Mouse (Mus musculus) stomach, embryonic 14.5 days (tissue): ENCODE data around the gene Carns1. TPM values are rescaled to one million over a fixed set of nuclear protein-coding genes. Genes with fewer than 3 reads are reported as not detected.

Experiments used
- ATAC-seq: fragments of 200-750 bp; cut with Nextera tagmentation; 2 replicates; pipeline ENCODE4 v1.8.0; 2017; ENCODE audit warnings: low read depth, moderate TSS enrichment; ENCODE audit not compliant: insufficient number of reproducible peaks, insufficient read depth, low FRiP score
- H3K27ac ChIP-seq: fragments of 300-500 bp; sonication (generic); 2 replicates; pipeline ENCODE4 v1.5.1; 2014; ENCODE audit warnings: mild to moderate bottlenecking, low read length, moderate library complexity, mixed read lengths
- H3K27me3 ChIP-seq: fragments of 300-500 bp; sonication (generic); 2 replicates; pipeline ENCODE4 v1.6.1; 2014; ENCODE audit warnings: low read length, control low read depth, mixed read lengths; ENCODE audit not compliant: control insufficient read depth, insufficient read depth
- H3K36me3 ChIP-seq: fragments of 300-500 bp; sonication (generic); 2 replicates; pipeline ENCODE4 v1.6.1; 2014; ENCODE audit warnings: mild to moderate bottlenecking, control low read depth, low read length, moderate library complexity, mixed read lengths; ENCODE audit not compliant: control insufficient read depth, insufficient read depth
- H3K4me1 ChIP-seq: fragments of 300-500 bp; sonication (generic); 2 replicates; pipeline ENCODE4 v1.6.1; 2014; ENCODE audit warnings: low read length, control low read depth, mixed read lengths; ENCODE audit not compliant: control insufficient read depth, insufficient read depth
- H3K4me2 ChIP-seq: fragments of 300-500 bp; sonication (generic); replicated peaks from 2 replicates; pipeline ENCODE4 v1.6.1; 2014; ENCODE audit warnings: low read depth, low read length, control low read depth
- H3K4me3 ChIP-seq: fragments of 300-500 bp; sonication (generic); 2 replicates; pipeline ENCODE4 v1.5.1; 2014; ENCODE audit warnings: low read depth, low read length, control low read depth
- H3K9ac ChIP-seq: fragments of 300-500 bp; sonication (generic); replicated peaks from 2 replicates; pipeline ENCODE4 v1.6.1; 2014; ENCODE audit warnings: low read depth, mild to moderate bottlenecking, control low read depth, low read length, moderate library complexity, mixed read lengths
- H3K9me3 ChIP-seq: fragments of 300-500 bp; sonication (generic); 2 replicates; pipeline ENCODE4 v1.6.1; 2016; ENCODE audit warnings: low read depth, low read length, control low read depth; ENCODE audit not compliant: control insufficient read depth
- WGBS: fragments of 180-500 bp; shearing (Covaris S2); extraction: QIAGEN DNeasy Blood & Tissue Kit; methylation state at CpG from one replicate; pipeline ENCODE4 v1.1.7; 2014; 5-methylcytosine and 5-hydroxymethylcytosine counted together
- polyA plus RNA-seq: library from polyadenylated mRNA; unstranded; fragments of >200 nt; fragmentation: Nextera tagmentation; extraction: Ambion mirVana; gene quantifications from 2 replicates; pipeline ENCODE4 v1.2.1, GENCODE M21; 2014

The Carns1 gene
- polyA plus RNA-seq, 1 experiment from 2014 or later, result 0.90 TPM

GRCm38 (mm10) chr19:4170723-4171392, 4.4 kb downstream of the Carns1 start:
- ATAC-seq, result no peak
- Histone ChIP-seq H3K4me2 (no peak overlapping the region), H3K36me3 (no peaks in the 10 kb centered on the region), H3K9ac (no peak overlapping the region), H3K4me3 (no peak overlapping the region), H3K27ac (no peak overlapping the region), H3K4me1 (peaks cover 17% of the 10 kb centered on the region; the same call in 1 of the 2 replicates), H3K9me3 (no peaks in the 10 kb centered on the region), H3K27me3 (no peaks in the 10 kb centered on the region)
- 91% methylated on average over 10 of the region's 10 CpGs for WGBS

- ATAC-seq, result peak; percentile 23
- WGBS, result 11% methylated on average over 26 of the region's 27 CpGs
These were observed 5.5 kb downstream of the Carns1 start for GRCm38 (mm10) chr19:4169810-4170209.

GRCm38 (mm10) chr19:4169378-4169784, 5.9 kb downstream of the Carns1 start:
- H3K9me3 ChIP-seq, result no peaks in the 10 kb centered on the region
- peak overlapping the region; percentile 87 for H3K27ac ChIP-seq

More at GRCm38 (mm10) chr19:4169810-4170209, 5.5 kb downstream of the Carns1 start:
- peak overlapping the region; percentile 87 for H3K27ac ChIP-seq
- H3K36me3 ChIP-seq, result no peaks in the 10 kb centered on the region
- H3K27me3 ChIP-seq, result no peaks in the 10 kb centered on the region
- peak overlapping the region; percentile 39 for H3K4me3 ChIP-seq
- H3K4me2 ChIP-seq, result peak overlapping the region; percentile 89
- H3K9ac ChIP-seq, result peak overlapping the region; percentile 75
- H3K9me3 ChIP-seq, result no peaks in the 10 kb centered on the region
- peaks cover 7% of the 10 kb centered on the region; the same call in 1 of the 2 replicates for H3K4me1 ChIP-seq

GRCm38 (mm10) chr19:4166678-4167476, 8.4 kb downstream of the Carns1 start:
- 77% methylated on average over 9 of the region's 9 CpGs for WGBS
- Histone ChIP-seq H3K9me3 (no peaks in the 10 kb centered on the region), H3K36me3 (no peaks in the 10 kb centered on the region; the same call in 1 of the 2 replicates), H3K4me3 (no peak overlapping the region), H3K4me1 (peaks cover 21% of the 10 kb centered on the region), H3K27ac (no peak overlapping the region), H3K9ac (no peak overlapping the region), H3K27me3 (no peaks in the 10 kb centered on the region), H3K4me2 (no peak overlapping the region)
- no peak for ATAC-seq

More at GRCm38 (mm10) chr19:4169378-4169784, 5.9 kb downstream of the Carns1 start:
- Histone ChIP-seq H3K36me3 (no peaks in the 10 kb centered on the region), H3K4me2 (peak overlapping the region; percentile 89), H3K4me1 (peaks cover 7% of the 10 kb centered on the region; the same call in 1 of the 2 replicates), H3K27me3 (no peaks in the 10 kb centered on the region), H3K9ac (peak overlapping the region; percentile 75), H3K4me3 (peak overlapping the region; percentile 39)
- peak; percentile 93 for ATAC-seq
- WGBS, result under 1% methylated on average over 43 of the region's 43 CpGs

DNA sequence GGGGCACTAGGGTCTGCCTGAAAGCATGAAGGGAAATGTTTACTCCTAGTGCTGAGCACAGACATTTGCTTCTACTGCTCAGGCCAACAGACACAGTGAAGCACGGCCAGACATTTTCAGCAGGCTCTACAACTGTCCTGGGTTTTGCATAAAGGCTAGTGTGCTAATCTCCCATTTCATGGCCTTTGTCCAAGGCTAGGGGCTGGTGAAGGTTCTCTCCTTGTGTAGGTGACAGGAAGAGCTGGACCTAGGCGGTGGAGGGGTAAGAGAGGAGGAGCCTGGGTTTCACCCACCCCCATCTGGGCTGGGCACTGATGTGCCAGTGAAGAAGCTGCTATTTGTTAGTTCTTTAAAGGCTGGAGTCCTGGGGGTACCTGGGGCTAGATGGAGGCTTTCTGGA, 10.6 kb downstream of the Carns1 start:
- no peak overlapping the region for H3K9ac ChIP-seq
- ATAC-seq, result no peak
- H3K27me3 ChIP-seq, result no peaks in the 10 kb centered on the region
- H3K27ac ChIP-seq, result no peak overlapping the region
- H3K36me3 ChIP-seq, result peaks cover 7% of the 10 kb centered on the region
- WGBS, result 73% methylated on average over 2 of the region's 2 CpGs
- H3K4me3 ChIP-seq, result no peak overlapping the region
- H3K4me2 ChIP-seq, result no peak overlapping the region
- no peaks in the 10 kb centered on the region for H3K9me3 ChIP-seq
- H3K4me1 ChIP-seq, result peaks cover 15% of the 10 kb centered on the region

GRCm38 (mm10) chr19:4164100-4164499, 11.2 kb downstream of the Carns1 start:
- Histone ChIP-seq H3K4me1 (peaks cover 14% of the 10 kb centered on the region), H3K9ac (no peak overlapping the region), H3K9me3 (no peaks in the 10 kb centered on the region), H3K4me2 (no peak overlapping the region), H3K27ac (no peak overlapping the region), H3K36me3 (peaks cover 9% of the 10 kb centered on the region), H3K27me3 (no peaks in the 10 kb centered on the region), H3K4me3 (no peak overlapping the region)
- 68% methylated on average over 3 of the region's 3 CpGs for WGBS
- ATAC-seq, result no peak

- ATAC-seq, result no peak
- peak overlapping the region; percentile 76 for H3K4me3 ChIP-seq
- H3K9ac ChIP-seq, result peak overlapping the region; percentile 28; the same call in 1 of the 2 replicates
- no peaks in the 10 kb centered on the region for H3K27me3 ChIP-seq
- peaks cover 14% of the 10 kb centered on the region for H3K4me1 ChIP-seq
- peak overlapping the region; percentile 48 for H3K27ac ChIP-seq
- peaks cover 12% of the 10 kb centered on the region for H3K36me3 ChIP-seq
- peak overlapping the region; percentile 95 for H3K4me2 ChIP-seq
- 33% methylated on average over 4 of the region's 4 CpGs for WGBS
- no peaks in the 10 kb centered on the region for H3K9me3 ChIP-seq
These were observed 11.8 kb downstream of the Carns1 start for GRCm38 (mm10) chr19:4163543-4163887.

- WGBS, result 6% methylated on average over 42 of the region's 42 CpGs
- Histone ChIP-seq H3K27me3 (no peaks in the 10 kb centered on the region), H3K9me3 (no peaks in the 10 kb centered on the region), H3K4me3 (peak within 1 kb of the TSS; percentile 76), H3K27ac (peak within 1 kb of the TSS; percentile 48), H3K36me3 (peaks cover 18% of the 10 kb centered on the region), H3K4me1 (peaks cover 14% of the 10 kb centered on the region), H3K4me2 (peak within 1 kb of the TSS; percentile 95), H3K9ac (peak within 1 kb of the TSS; percentile 64)
- peak; percentile 85 for ATAC-seq
These were observed 12.4 kb downstream of the Carns1 start, which contains the start of gene Rps6kb2 for GRCm38 (mm10) chr19:4162646-4163542. Gene Rps6kb2 (minus strand): TSS chr19:4163354.
